Mouse (Mus musculus) E14TG2a.4 (cell line): Measurements from ENCODE around the gene Basp1.

ENCODE experiments used
- CTCF ChIP-seq: conservative IDR thresholded peaks from 2 replicates; pipeline ENCODE4 v1.5.1; 2014; ENCODE audit warnings: low read length
- NANOG ChIP-seq: IDR thresholded peaks from 2 replicates; pipeline ENCODE4 v1.6.1; 2014; ENCODE audit warnings: borderline replicate concordance, low read length, mixed read lengths
- POU5F1 ChIP-seq: IDR thresholded peaks from 2 replicates; pipeline ENCODE4 v1.6.1; 2014; ENCODE audit warnings: low read length, borderline replicate concordance

DNA sequence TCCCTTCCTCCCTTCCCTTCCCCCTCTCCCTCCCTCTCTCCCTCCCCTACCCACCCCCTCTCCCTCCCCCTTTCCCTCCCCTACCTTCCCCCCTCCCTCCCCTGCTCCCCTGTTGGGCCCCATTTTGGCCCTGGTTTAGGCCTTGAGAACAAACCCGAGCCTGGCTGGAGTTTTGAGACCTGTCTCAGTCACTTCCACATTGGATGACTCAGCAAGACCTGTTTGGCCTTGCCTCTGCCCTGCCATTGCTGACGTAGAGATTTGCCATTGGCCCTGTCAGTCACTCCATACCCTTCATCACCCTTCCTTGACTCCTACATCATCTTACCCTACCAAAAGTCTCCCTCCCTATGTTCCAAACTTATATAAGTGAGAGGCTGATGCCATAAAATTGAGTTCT is 43.9 kb upstream of the Basp1 start:
- no peak for TF ChIP-seq CTCF
- no peak for TF ChIP-seq POU5F1
- TF ChIP-seq NANOG, result no peak
